Mouse (Mus musculus) forebrain, embryonic 11.5 days (tissue): ENCODE data around the gene Cstf1. TPM values are rescaled to one million over a fixed set of nuclear protein-coding genes. Genes with fewer than 3 reads are reported as not detected.

Experiments
- ATAC-seq: fragments of 200-750 bp; cut with Nextera tagmentation; replicated peaks from 2 replicates; pipeline ENCODE4 v1.8.0; 2017; ENCODE audit warnings: moderate TSS enrichment; ENCODE audit not compliant: low FRiP score
- DNase-seq: peaks from one replicate; pipeline ENCODE4 v3.0.0-alpha.2; 2017; ENCODE audit warnings: low spot score
- H3K27ac ChIP-seq: fragments of 300-500 bp; sonication (generic); 2 replicates; pipeline ENCODE4 v1.5.1; 2014; ENCODE audit warnings: low read depth, low read length
- H3K27me3 ChIP-seq: fragments of 300-500 bp; sonication (generic); 2 replicates; pipeline ENCODE4 v1.6.1; 2014; ENCODE audit warnings: mild to moderate bottlenecking, low read length, mixed read lengths; ENCODE audit not compliant: control insufficient read depth, insufficient read depth
- H3K36me3 ChIP-seq: fragments of 300-500 bp; sonication (generic); 2 replicates; pipeline ENCODE4 v1.6.1; 2014; ENCODE audit warnings: mild to moderate bottlenecking, low read length, moderate library complexity, mixed read lengths; ENCODE audit not compliant: control insufficient read depth, insufficient read depth
- H3K4me1 ChIP-seq: fragments of 300-500 bp; sonication (generic); replicated peaks from 2 replicates; pipeline ENCODE4 v1.6.1; 2014; ENCODE audit warnings: low read length, mixed read lengths; ENCODE audit not compliant: control insufficient read depth, insufficient read depth
- H3K4me2 ChIP-seq: fragments of 300-500 bp; sonication (generic); 2 replicates; pipeline ENCODE4 v1.6.1; 2014; ENCODE audit warnings: low read depth, mild to moderate bottlenecking, low read length, moderate library complexity, mixed read lengths; ENCODE audit not compliant: severe bottlenecking
- H3K4me3 ChIP-seq: fragments of 300-500 bp; sonication (generic); 2 replicates; pipeline ENCODE4 v1.5.1; 2014; ENCODE audit warnings: low read depth, low read length
- H3K9ac ChIP-seq: fragments of 300-500 bp; sonication (generic); 2 replicates; pipeline ENCODE4 v1.6.1; 2014; ENCODE audit warnings: low read length
- H3K9me3 ChIP-seq: fragments of 300-500 bp; sonication (generic); 2 replicates; pipeline ENCODE4 v1.6.1; 2016; ENCODE audit warnings: low read length, mixed read lengths; ENCODE audit not compliant: control insufficient read depth
- WGBS: fragments of 180-500 bp; shearing (Covaris S2); extraction: QIAGEN DNeasy Blood & Tissue Kit; methylation state at CpG from one replicate; pipeline ENCODE4 v1.1.7; 2014; 5-methylcytosine and 5-hydroxymethylcytosine counted together
- polyA plus RNA-seq: library from polyadenylated mRNA; unstranded; fragments of >200 nt; fragmentation: Nextera tagmentation; extraction: Ambion mirVana; gene quantifications from 2 replicates; pipeline ENCODE4 v1.2.1, GENCODE M21; 2014

The Cstf1 gene
- polyA plus RNA-seq, 1 experiment from 2014 or later: 52.5 TPM

DNA sequence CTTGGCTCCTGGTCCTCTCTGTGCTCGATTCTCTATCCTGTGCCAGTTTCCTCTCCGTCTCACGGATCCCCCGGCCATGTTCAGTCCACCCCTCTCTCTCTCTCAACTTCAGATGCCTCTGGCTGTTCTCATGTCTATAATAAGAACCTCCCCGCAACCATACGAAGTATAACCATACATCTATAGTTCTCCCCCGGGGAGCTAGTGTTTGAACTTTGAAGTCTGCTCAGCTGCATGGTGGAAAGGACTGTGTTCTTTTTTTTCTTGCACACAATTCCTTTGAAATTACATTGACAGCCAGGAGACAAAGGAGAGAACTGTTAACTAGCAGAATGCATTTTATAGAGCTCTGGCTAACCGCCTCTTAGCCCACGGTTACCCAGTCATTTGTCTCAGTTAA lies 15.7 kb upstream of the Cstf1 start:
- H3K4me1 ChIP-seq: no peaks in the 10 kb centered on the region
- no peak overlapping the region for H3K4me3 ChIP-seq
- peaks cover 27% of the 10 kb centered on the region; the same call in 1 of the 2 replicates for H3K36me3 ChIP-seq
- H3K9me3 ChIP-seq: no peaks in the 10 kb centered on the region
- DNase-seq (no peak), ATAC-seq (no peak)
- WGBS: 72% methylated on average over 9 of the region's 9 CpGs
- no peaks in the 10 kb centered on the region for H3K27me3 ChIP-seq
- no peak overlapping the region for H3K27ac ChIP-seq
- no peak overlapping the region for H3K4me2 ChIP-seq
- H3K9ac ChIP-seq: no peak overlapping the region

DNA sequence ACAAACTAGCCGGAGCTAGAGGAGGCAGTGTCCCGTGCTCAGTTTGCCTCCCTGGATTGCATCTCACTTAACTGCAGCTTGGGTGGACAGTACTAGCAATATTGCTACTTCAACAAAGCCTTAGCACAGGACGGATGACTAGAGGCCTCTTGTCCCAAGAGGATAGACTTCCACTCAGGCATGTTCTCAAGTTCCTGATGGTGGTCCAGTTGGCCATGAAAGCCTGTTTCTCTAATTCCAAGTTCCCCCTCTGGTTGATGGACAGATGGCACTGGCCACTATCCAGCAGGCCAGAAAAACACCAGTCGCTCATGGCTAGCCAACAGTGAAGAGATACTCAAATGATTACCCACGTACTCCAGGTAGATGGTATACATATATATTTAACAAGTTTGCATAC lies 14.6 kb upstream of the Cstf1 start:
- ATAC-seq: no peak
- no peak overlapping the region for H3K4me3 ChIP-seq

DNA sequence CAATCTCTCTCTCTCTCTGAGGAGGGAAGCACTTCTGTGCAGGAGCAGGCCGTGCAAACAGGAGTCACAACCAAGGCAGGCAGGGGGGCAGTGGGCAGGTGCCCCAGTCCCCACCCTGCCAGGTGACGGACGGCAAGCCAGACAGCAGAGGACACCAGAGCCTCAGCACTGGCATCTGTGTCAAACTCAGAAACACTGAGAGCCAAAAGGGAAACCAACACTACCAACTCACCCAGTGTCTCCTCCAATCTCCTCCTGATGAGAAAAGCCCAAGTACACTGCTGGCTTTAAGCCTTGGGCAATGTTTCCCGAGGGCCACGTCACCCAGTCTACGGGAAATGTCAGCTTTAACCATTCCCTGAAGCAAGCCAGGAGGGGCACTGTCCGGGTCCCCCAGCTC lies 7.3 kb upstream of the Cstf1 start:
- Histone ChIP-seq H3K9ac (no peak overlapping the region), H3K4me2 (no peak overlapping the region), H3K9me3 (no peaks in the 10 kb centered on the region), H3K36me3 (peaks cover 35% of the 10 kb centered on the region; the same call in 1 of the 2 replicates), H3K27ac (no peak overlapping the region), H3K4me3 (no peak overlapping the region), H3K4me1 (peaks cover 3% of the 10 kb centered on the region; the same call in 1 of the 2 replicates), H3K27me3 (no peaks in the 10 kb centered on the region)
- ATAC-seq (no peak), DNase-seq (no peak)
- WGBS: 91% methylated on average over 7 of the region's 7 CpGs

More for the DNA sequence above, 14.6 kb upstream of the Cstf1 start:
- H3K9ac ChIP-seq: no peak overlapping the region
- no peaks in the 10 kb centered on the region for H3K27me3 ChIP-seq
- H3K4me2 ChIP-seq: no peak overlapping the region
- no peaks in the 10 kb centered on the region for H3K9me3 ChIP-seq
- no peak for DNase-seq
- 87% methylated on average over 5 of the region's 5 CpGs for WGBS
- H3K27ac ChIP-seq: no peak overlapping the region
- peaks cover 27% of the 10 kb centered on the region; the same call in 1 of the 2 replicates for H3K36me3 ChIP-seq
- H3K4me1 ChIP-seq: no peaks in the 10 kb centered on the region

DNA sequence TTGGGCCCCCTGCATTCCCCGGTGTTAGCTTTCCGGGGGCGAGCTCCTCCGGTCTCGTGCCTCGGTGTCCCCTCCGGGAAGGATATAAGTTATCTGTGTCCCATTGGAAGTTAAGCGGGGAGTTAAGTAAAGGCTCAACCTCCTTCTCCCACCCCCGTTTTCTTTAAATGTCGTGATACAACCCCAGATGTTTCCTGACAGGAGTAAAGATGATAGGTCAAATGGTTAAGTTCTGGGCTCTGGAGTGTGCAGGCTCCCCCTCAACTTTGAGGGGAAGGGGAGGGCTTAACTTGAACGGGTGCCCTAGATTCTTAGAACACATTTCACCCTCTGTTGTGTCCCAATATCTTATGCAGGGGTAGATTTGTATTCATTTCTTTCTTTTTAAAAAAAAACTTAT lies 777 bp downstream of the Cstf1 start:
- Histone ChIP-seq H3K27me3 (no peaks in the 10 kb centered on the region), H3K9ac (peak overlapping the region; percentile 96), H3K9me3 (no peaks in the 10 kb centered on the region), H3K36me3 (peaks cover 17% of the 10 kb centered on the region; the same call in 1 of the 2 replicates), H3K4me2 (peak overlapping the region; percentile 63), H3K27ac (no peak overlapping the region), H3K4me1 (peaks cover 14% of the 10 kb centered on the region; the same call in 1 of the 2 replicates), H3K4me3 (peak overlapping the region; percentile 97)
- DNase-seq: no peak
- ATAC-seq: no peak
- under 1% methylated on average over 11 of the region's 11 CpGs for WGBS

DNA sequence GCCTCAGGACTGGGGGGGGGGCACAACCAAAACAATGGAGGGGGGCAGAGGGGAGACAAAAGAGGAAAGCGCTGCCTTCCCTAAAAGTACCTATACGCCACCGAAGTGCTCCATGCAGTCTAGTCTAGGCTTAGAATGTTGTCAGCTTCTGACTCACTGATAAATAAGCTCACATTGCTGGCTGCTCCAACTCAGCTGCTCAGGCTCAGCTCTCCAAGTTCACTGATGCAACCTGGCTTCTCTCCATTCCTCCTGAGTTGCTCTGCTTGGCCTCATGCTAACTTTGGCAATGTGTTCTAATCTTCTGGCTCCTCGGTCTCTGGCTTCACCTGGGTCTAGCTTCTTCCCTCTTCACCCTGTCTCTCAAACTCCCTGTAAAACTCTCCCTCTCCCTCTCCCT lies 6.1 kb downstream of the Cstf1 start:
- no peaks in the 10 kb centered on the region for H3K27me3 ChIP-seq
- no peak overlapping the region for H3K4me2 ChIP-seq
- 0 out of 2 replicates have a peak, but pooled peaks cover 2% of the 10 kb centered on the region for H3K4me1 ChIP-seq
- H3K36me3 ChIP-seq: peaks cover 35% of the 10 kb centered on the region; the same call in 1 of the 2 replicates
- no peak for DNase-seq
- no peak for ATAC-seq
- no peak overlapping the region for H3K4me3 ChIP-seq
- H3K27ac ChIP-seq: no peak overlapping the region
- H3K9ac ChIP-seq: no peak overlapping the region
- WGBS: 85% methylated on average over 4 of the region's 4 CpGs
- H3K9me3 ChIP-seq: no peaks in the 10 kb centered on the region

DNA sequence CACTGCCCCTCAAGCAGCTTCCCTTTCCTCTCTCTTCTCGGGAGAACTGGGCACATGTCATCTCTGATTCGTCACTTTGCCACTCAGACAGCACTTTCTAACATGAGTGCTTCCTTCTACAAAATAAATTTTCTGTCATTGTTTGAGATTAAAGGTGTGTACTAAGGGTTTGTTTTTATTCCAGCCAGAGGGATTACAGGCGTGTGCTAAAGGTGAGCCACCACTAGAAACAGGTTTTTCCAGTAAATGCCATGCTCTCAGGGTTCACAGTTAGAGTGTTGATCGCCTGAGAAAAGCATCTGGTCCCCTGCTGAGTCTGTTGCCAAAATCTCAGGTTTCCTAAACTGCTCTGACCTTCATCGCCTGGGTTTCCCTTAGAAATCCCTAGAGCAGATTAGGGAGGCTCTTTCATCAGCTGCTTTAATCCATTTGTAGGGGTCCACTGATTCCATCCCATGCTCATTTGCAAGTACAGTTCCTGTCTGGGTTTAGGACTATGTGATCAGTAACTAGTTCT lies 6.6 kb downstream of the Cstf1 start:
- Histone ChIP-seq H3K4me1 (no peaks in the 10 kb centered on the region), H3K4me2 (no peak overlapping the region), H3K4me3 (no peak overlapping the region), H3K36me3 (peaks cover 35% of the 10 kb centered on the region; the same call in 1 of the 2 replicates), H3K9ac (no peak overlapping the region), H3K9me3 (no peaks in the 10 kb centered on the region), H3K27ac (no peak overlapping the region), H3K27me3 (no peaks in the 10 kb centered on the region)
- WGBS: 72% methylated on average over 5 of the region's 5 CpGs
- DNase-seq: no peak
- no peak for ATAC-seq

DNA sequence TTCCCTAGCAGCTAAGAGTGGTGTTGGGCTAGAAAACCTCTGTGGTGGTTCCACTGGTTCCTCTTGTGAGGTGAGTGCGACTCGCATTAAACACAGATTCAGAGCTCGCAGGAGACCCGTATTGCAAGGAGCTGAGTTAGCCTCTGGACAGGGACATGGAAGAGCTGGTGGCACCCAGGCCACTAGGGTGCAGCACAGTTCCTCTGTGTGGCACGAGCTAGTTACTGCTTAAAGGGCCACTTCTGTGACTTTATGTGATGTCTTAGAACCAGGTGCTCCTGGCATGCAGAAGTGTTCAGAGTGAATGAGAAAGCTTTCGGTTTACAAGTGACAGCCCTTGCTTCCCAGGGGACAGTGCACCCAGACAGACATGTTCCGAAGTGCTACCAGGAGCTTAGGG lies 7.9 kb downstream of the Cstf1 start:
- Histone ChIP-seq H3K4me1 (no peaks in the 10 kb centered on the region), H3K36me3 (peaks cover 37% of the 10 kb centered on the region; the same call in 1 of the 2 replicates), H3K4me2 (no peak overlapping the region), H3K9ac (no peak overlapping the region), H3K4me3 (no peak overlapping the region), H3K9me3 (no peaks in the 10 kb centered on the region), H3K27ac (no peak overlapping the region), H3K27me3 (no peaks in the 10 kb centered on the region)
- ATAC-seq: no peak
- no peak for DNase-seq
- WGBS: 84% methylated on average over 7 of the region's 7 CpGs

DNA sequence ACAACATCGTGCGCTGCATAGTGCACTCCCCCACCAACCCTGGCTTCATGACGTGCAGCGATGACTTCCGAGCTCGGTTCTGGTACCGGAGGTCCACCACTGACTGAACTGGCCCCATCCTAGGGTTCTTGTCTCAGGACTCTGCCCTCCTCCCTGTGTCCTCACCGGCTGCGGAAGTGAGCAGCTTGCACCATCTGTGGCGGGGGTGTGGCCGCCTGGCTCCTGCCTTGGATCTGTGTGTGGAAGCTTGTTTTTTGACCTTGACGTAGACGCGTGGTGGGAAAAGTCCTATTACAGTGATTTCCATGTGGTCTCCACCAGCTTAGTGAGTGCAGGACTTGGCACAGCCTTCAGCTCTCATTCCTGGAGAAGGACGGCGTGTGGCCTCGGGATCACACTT lies 10.0 kb downstream of the Cstf1 start:
- Histone ChIP-seq H3K9ac (no peak overlapping the region), H3K36me3 (peaks cover 31% of the 10 kb centered on the region; the same call in 1 of the 2 replicates), H3K4me3 (no peak overlapping the region), H3K27me3 (no peaks in the 10 kb centered on the region), H3K4me1 (no peaks in the 10 kb centered on the region), H3K4me2 (no peak overlapping the region), H3K9me3 (no peaks in the 10 kb centered on the region), H3K27ac (no peak overlapping the region)
- ATAC-seq (no peak), DNase-seq (no peak)
- WGBS: 97% methylated on average over 17 of the region's 17 CpGs

DNA sequence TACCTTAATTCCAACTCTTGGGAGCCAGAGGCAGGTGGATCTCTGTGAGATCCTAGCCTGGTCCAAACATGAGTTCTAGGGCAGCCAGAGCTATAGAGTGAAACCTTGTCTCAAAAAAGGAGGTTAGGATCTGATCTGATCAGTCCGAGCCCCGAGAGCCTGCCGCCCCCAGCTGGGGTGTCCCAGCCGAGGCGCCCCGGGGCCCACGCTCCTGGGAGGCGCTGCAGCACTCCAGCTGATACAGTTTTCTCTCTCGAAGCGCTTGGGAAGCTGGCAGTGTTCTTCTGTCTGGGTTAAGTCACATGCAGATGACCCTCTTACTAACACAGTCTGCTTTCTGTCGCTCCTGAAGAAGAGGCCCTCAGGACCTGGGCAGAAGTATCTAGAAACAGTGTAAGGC lies 10.9 kb downstream of the Cstf1 start:
- no peaks in the 10 kb centered on the region for H3K9me3 ChIP-seq
- H3K4me3 ChIP-seq: no peak overlapping the region
- H3K27me3 ChIP-seq: no peaks in the 10 kb centered on the region
- H3K9ac ChIP-seq: no peak overlapping the region
- ATAC-seq: no peak
- peaks cover 24% of the 10 kb centered on the region; the same call in 1 of the 2 replicates for H3K36me3 ChIP-seq
- no peak overlapping the region for H3K4me2 ChIP-seq
- no peak for DNase-seq
- H3K27ac ChIP-seq: no peak overlapping the region
- no peaks in the 10 kb centered on the region for H3K4me1 ChIP-seq
- 92% methylated on average over 11 of the region's 11 CpGs for WGBS
